Mouse (Mus musculus) layer of hippocampus, postnatal 14 days (tissue): ENCODE results near the gene Sparcl1. TPM values are rescaled to one million over a fixed set of nuclear protein-coding genes. Genes with fewer than 3 reads are reported as not detected.

Experiments
- DNase-seq, 2 experiments: peaks; one replicate each; pipeline ENCODE4 v3.0.0; 2021 to 2022; ENCODE audit warnings: low spot score in 2 of 2, mixed read lengths in 1 of 2
- total RNA-seq, 2 experiments: library from RNA; stranded (reverse); gene quantifications; 2 replicates each; pipeline ENCODE4 v1.2.3; 2021

The Sparcl1 gene
- total RNA-seq, 2 experiments from 2014 or later: 1,351 to 1,429 TPM

DNA sequence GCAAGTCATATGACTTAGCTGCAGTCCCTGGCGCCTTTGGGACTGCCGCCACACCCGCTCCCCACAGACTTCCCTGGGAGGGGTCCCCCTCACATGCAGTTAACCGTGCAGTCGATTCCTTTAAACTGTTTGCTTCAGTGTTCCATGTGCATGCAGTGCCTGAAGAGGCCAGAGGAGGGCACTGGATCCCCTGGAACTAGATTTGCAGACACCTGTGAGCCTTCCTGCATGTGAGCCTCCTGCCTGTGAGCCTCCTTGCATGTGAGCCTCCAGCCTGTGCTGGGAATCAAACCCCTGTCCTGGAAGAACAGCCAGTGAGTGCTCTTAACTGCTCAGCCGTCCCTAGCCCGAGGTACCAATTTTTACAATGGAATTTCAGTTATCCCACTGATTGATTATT, 44.8 kb downstream of the Sparcl1 start:
- DNase-seq: no peak

DNA sequence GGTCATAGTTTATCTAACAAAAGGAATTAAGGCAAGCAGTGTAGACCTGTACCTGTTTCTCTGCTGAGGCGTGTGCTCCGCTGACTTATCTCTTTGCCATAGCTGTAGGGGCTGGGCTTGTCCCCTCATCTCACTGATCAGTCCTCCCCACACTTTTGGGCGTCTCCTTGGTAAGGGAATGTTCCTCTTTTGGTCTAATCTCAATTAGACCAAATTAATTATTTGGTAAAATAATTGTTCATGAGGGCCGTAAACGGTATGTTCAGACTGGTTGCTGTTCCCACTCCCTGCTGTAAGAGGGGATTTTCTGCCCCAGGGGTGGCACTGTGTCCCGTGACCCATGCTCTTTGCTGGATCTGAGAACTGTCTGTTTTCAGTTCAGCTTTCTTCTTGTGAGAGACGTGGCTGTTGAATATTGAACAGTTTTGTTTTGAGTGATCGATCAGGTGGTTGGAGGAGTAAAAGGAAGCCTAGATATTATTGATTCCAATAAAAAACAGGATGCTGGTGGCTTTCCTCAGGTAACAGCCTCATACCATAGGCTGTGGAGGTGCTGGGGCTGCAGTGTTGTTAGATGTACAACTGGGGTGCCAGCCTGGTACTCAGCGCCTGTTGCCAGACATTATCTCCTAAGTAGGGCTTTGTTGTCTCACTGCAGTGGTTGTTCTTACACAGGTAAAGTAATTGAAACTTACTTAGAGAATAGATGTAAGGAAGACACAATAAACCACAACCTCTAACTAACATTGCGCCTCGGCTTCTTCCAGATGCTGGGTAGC, 50.6 kb downstream of the Sparcl1 start:
- DNase-seq: no peak

DNA sequence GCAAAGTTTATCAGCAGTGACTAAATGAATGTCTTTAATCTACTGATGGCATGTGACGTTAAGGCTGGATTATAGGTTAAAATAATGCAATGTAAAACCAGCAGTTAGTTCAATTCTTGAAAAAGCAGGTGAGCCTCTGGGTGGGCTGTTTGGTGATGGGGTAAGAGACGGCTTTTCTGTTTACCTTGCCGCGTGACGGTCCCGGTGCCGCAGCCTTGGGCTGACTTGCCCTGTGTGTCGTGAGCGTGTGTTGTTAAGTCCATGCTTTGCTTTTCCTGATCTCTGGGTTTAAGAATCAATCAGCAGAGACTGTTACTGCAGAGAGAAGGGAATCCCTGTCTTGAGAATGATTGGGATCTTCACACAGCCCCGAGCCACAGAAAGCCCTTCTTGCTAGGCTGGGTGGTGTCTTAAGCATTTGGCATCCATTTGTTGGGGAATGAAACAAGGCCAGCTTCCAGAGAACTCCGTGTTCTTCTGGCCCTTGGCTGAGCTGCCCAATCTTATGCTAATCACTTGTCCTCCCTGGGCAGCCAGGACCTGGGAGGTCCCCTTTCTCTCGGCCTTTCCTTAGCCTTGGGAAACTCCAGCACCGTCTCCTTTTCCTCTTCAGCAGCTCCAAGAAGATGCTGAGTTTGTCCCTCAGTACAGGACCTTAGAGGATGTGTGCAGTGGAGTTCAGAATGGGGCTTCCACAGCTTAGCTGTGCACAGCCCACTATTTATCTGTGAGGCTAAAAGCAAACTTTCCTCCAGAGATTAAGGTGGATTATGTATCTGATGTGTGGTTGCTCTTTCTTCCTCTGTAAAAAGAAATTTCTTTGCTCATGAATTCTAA, 51.4 kb downstream of the Sparcl1 start:
- no peak for DNase-seq

GRCm38 (mm10) chr5:104060429-104060828, 53.1 kb downstream of the Sparcl1 start:
- DNase-seq: no peak

DNA sequence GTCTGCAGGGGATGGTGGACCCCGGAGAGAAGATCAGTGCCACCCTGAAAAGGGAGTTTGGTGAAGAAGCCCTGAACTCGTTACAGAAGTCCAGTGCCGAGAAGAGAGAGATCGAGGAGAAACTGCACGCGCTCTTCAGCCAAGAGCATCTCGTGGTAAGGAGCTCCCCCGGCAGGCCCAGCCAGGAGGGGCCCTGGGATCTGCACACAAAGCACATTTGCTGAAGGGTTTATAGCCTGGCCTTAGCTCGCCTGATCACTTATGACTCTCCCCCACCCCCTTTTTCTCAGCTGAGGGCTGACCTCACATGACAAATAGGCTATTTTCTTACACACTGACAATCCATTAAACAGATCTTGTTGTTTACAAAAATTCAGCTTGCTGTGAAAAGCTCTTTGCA, 53.9 kb downstream of the Sparcl1 start:
- no peak for DNase-seq

GRCm38 (mm10) chr5:104058021-104058420, 55.5 kb downstream of the Sparcl1 start:
- no peak for DNase-seq

DNA sequence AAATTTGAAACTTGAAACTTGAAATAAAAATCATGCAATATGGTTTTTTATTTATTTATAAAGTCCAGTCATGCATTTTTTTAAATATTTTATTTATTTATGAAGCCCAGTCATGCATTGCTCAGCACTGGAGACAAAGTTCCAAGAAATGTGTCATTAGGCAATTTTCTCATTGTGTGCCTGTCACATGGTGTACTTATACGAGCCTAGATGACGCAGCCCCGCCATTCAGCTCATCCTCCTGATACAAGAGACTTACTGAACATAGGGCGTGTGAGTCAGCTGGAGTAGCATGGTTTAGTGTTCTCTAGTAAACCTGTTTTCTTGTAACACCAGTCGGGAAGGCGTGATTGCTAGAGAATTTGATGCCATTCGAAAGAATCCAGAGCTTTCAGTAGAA, 57.2 kb downstream of the Sparcl1 start:
- no peak for DNase-seq

- no peak for DNase-seq
These were observed 57.7 kb downstream of the Sparcl1 start for GRCm38 (mm10) chr5:104055816-104056215.

DNA sequence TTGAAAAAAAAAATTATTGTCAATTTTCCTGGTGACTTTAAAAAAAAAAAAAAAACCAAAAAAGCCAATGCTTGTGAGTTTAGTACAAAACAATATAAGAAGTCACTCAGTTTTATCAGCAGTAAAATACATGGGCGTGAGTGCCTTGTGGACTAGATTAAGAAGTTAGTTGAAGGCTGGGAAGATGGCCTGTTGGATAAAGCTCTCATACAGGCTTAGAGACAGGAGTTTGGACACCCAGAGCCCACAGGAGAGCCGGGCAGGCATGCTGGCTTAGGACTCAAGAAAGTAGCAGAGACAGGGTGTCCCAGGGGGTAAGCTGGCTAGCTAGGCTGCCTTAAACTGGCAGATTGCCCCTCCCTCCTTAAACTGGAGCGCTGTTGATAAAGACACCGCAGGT, 58.6 kb downstream of the Sparcl1 start:
- no peak for DNase-seq

DNA sequence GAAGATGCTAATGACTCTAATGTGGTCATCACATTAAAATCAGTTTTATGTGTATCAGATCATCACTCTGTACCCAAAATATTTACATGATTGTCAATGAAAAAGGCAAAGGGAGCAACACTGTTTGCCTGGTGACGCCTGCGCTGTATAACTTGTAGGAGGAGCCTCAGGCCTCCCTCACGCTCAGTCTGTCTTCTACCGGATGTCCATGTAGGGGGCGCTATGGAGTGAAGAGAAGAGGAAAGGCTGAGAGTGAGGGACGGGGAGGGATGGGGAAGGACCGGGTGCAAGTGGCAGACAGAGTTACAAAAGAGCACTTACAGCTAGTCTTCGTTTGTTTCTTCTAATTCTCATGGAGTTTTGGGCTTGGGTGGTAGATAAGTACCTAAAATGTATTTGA, 60.6 kb downstream of the Sparcl1 start:
- DNase-seq: no peak

DNA sequence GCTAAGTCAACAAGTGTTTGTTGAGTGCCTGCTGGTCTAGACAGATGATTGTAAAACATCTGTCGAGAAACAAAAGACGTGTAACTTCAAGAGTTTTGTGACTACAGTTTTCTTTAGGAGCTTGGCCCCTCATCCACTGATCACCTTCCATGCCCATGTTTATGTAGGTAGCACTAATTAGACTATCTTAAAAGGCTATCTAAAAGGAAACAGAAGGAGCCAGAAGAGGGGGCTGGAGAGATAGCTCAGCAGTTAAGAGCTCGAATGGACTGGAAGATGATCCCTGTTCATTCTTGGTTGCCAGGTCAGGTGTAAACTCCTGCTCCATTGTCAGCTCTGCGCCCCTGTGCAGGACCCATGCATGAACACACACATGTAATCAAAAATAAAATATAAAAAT, 65.4 kb downstream of the Sparcl1 start:
- no peak for DNase-seq

DNA sequence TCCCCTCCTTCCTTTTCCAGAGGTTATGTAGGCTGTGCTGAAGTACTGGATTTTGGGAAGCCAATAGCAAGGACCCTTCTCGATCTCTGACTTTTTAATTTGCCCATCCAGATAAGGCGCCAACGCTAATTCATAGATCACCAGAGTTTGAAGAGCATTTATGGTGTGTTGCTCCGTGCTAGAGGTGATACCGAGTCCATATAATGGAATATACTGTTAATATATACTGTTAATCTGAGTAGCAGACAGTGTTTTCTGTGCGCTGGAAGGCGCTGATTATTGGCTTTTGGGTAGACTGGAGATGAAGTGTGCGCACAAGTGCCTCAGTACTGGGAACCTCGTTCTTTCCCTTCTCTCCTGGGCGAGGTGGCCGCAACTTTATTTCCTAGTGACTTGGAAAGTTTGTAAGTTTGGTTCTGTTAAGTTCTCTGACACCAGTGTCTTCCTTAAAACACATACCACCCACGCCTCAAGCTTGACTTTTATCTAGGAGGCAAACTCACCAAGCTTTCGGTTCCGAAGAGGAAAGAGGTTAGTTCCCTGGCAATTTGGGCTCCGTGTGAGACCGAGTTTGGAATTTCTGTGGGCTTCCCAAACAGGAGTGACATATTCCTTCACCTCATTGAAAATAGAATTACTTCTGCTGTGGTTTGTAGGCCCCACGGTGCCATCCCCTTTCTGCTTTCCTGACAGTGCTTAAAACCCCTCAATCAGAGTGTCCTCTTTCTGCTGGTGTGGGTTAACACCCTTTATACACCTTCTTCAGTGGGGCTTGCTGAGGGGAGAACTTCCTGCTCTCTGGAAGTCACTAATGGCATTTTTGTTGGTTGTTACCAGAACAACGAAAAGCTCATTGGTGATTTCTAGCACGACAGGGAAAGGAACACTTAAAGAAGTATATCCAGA, 66.1 kb downstream of the Sparcl1 start:
- DNase-seq: no peak

DNA sequence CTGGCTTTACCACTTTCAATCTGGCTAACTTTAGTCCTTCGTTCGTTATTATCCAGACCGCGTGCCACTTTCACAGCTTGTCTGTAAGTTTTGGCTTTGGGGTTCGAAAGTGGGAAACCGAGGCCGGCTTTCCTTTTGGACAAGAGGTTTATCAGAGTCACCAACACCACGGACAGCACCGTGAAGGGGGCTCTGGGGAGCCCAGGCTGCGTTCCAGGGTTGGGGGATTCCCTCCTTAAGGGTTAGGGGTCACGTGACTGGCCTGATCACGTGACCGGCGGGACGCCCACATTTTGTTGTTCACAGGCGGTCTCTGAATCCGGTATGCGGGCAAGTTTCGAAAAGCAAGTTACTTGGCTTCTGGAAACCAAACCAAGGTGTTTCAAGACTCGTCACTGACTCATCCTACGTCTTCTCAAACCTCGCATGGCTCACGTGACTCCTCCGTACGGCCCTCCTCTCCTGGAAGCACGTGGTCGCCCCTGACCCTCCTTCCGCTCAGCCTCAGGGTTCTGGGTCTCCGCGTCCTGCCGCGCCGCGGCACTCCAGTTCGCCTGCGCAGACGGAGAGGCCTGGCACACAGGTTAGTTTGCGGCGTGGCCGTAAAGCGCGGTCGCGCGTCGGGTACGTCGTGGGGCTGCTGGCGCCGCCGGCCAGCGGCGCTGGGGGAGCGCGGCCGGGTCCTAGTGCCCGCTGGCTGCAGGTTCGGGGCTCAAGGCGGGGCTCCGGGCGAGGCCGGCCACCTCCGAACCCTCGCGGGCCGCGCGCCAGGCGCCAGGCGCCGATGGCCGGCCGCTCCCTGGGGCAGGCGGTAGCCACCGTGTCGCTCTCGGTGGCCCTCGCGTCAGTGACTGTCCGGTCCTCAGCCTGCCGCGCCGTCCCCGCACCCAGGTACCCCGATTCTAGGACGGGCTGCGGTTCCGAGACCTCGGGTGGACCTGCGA, 67.0 kb downstream of the Sparcl1 start, which contains the start of gene Nudt9:
TSS of gene Nudt9 (plus strand) at position 51 of the 944 bp plus-strand sequence.
- peak; percentile 96 to 98 for DNase-seq

GRCm38 (mm10) chr5:104043704-104044103, 69.8 kb downstream of the Sparcl1 start:
- DNase-seq: no peak

GRCm38 (mm10) chr5:104042906-104043305, 70.6 kb downstream of the Sparcl1 start:
- no peak for DNase-seq

DNA sequence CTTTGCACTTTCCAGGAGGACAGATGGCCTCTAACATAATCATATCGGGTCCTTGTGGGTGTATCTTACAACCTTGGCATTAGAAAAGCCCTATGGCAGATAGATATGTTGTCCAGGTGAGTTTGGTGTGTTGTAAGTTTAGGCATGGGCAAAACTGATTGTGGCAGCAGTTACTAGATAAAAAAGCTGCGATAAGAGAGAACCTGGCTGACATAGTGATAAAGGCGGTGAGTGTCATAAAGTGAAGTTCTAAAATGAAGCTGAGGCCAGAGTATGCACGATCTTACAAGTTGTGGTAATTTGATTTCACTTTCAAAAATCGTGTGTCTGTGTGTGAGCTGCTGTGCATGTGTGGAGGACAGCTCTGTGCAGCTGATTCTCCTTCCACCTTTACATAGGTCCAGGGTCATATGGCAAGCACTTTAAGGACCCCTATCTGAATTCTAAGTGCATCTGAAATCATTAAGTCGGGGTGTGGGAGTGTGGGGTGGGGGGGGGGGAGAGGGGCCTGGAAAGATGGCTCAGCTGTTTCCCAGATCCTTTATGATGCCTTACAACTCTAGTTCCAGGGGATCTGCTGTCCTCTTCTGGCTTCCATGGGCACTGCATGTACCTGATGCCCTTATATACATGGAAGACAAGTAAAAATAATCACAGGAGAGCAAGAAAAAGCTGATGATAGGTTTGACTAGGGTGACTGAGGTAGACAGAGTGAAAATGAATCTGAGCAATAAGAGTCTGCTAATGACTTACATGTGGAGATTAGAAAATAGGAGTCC, 74.2 kb downstream of the Sparcl1 start:
- DNase-seq: peak in 1 of 2 experiments; percentile 40

GRCm38 (mm10) chr5:104036686-104037085, 76.8 kb downstream of the Sparcl1 start:
- DNase-seq: no peak

DNA sequence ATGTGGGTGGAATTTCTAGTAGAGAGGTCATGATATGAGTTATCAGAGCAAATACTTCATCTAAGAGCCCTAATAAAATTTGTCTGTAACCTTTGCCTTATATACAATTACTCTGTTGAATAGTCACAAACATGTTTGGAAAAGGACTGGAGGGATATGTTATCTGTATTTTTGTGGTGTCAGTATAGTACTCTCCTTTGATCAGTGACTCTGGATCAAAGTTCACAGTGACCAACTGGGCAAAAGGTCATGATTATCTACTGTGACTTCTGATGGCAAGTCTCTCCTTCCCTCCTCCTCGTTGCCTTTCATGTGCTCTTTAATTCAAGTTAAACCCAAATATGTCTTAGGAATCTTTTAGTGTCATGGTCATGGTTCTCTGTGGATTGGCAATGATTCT, 77.7 kb downstream of the Sparcl1 start:
- no peak for DNase-seq

GRCm38 (mm10) chr5:104035066-104035465, 78.5 kb downstream of the Sparcl1 start:
- DNase-seq: no peak
